Mouse (Mus musculus) liver, embryonic 14.5 days (tissue): ENCODE data around the gene Gm16253. TPM values are rescaled to one million over a fixed set of nuclear protein-coding genes. Genes with fewer than 3 reads are reported as not detected.

Experiments used
- ATAC-seq: fragments of 200-750 bp; cut with Nextera tagmentation; 2 replicates; pipeline ENCODE4 v1.8.0; 2017; ENCODE audit warnings: moderate number of reproducible peaks, mild to moderate bottlenecking, moderate library complexity; ENCODE audit not compliant: insufficient read depth
- DNase-seq, 3 experiments: peaks; one replicate each; pipeline ENCODE4 v3.0.0-alpha.2; 2012 to 2013; ENCODE audit warnings: low read depth in 3 of 3, low spot score in 3 of 3
- H3K27ac ChIP-seq: fragments of 300-500 bp; sonication (generic); 2 replicates; pipeline ENCODE4 v1.5.1; 2014; ENCODE audit warnings: moderate library complexity, mild to moderate bottlenecking, control low read depth, inconsistent platforms
- H3K27me3 ChIP-seq: fragments of 300-500 bp; sonication (generic); 2 replicates; pipeline ENCODE4 v1.6.1; 2014; ENCODE audit warnings: mild to moderate bottlenecking, low read length, moderate library complexity; ENCODE audit not compliant: control insufficient read depth, insufficient read depth
- H3K36me3 ChIP-seq: fragments of 300-500 bp; sonication (generic); replicated peaks from 2 replicates; pipeline ENCODE4 v1.6.1; 2014; ENCODE audit warnings: low read depth; ENCODE audit not compliant: control insufficient read depth, insufficient read depth
- H3K4me1 ChIP-seq, 2 experiments: fragments of 200-500 bp in 1 of 2; fragments of 300-500 bp in 1 of 2; sonication (generic) in 1 of 2; replicated peaks; 2 replicates each; pipeline ENCODE4 v1.6.1; 2012 to 2014; ENCODE audit warnings: antibody characterized with exemption in 1 of 2, inconsistent platforms in 1 of 2, low read length in 1 of 2; ENCODE audit not compliant: control insufficient read depth in 2 of 2, insufficient read depth in 2 of 2
- H3K4me2 ChIP-seq: fragments of 300-500 bp; sonication (generic); 2 replicates; pipeline ENCODE4 v1.6.1; 2014; ENCODE audit warnings: low read depth, mild to moderate bottlenecking, control low read depth, moderate library complexity
- H3K4me3 ChIP-seq, 2 experiments: fragments of 200-500 bp in 1 of 2; fragments of 300-500 bp in 1 of 2; sonication (generic) in 1 of 2; 2 replicates each; pipeline ENCODE4 v1.5.1; 2012 to 2014; ENCODE audit warnings: low read depth in 2 of 2, low read length in 2 of 2, mild to moderate bottlenecking in 2 of 2, control low read depth in 1 of 2, inconsistent platforms in 1 of 2, moderate library complexity in 1 of 2; ENCODE audit not compliant: insufficient read depth in 1 of 2
- H3K9ac ChIP-seq: fragments of 300-500 bp; sonication (generic); replicated peaks from 2 replicates; pipeline ENCODE4 v1.6.1; 2014; ENCODE audit warnings: mild to moderate bottlenecking, control low read depth, moderate library complexity
- H3K9me3 ChIP-seq: fragments of 300-500 bp; sonication (generic); 2 replicates; pipeline ENCODE4 v1.6.1; 2016; ENCODE audit warnings: low read length, mixed read lengths; ENCODE audit not compliant: control insufficient read depth
- CTCF ChIP-seq: IDR thresholded peaks from 2 replicates; pipeline ENCODE4 v1.5.1; 2016; ENCODE audit warnings: antibody characterized with exemption, low read depth, control low read depth
- EP300 ChIP-seq: IDR thresholded peaks from 2 replicates; pipeline ENCODE4 v1.6.1; 2016; ENCODE audit warnings: antibody characterized with exemption, low read depth
- whole genome bisulfite sequencing: fragments of 180-500 bp; shearing (Covaris S2); extraction: QIAGEN DNeasy Blood & Tissue Kit; methylation state at CpG from one replicate; pipeline ENCODE4 v1.1.7; 2014; ENCODE audit not compliant: insufficient replicate concordance; 5-methylcytosine and 5-hydroxymethylcytosine counted together
- polyA plus RNA-seq, 2 experiments: library from polyadenylated mRNA; depleted of rRNA in 1 of 2; stranded (reverse) in 1 of 2; unstranded in 1 of 2; fragments of >200 nt; fragmentation: Nextera tagmentation in 1 of 2; extraction: Ambion mirVana in 1 of 2; gene quantifications; 2 replicates each; pipeline versions ENCODE4 v1.2.1 to v1.2.3; 2012 to 2014

Gm16253 gene
- polyA plus RNA-seq, 2 experiments: not detected

GRCm38 (mm10) chr3:96599069-96599393, 22.2 kb downstream of the Gm16253 start:
- Histone ChIP-seq H3K4me1 (no peaks in the 10 kb centered on the region; a peak in 1 of 4 replicates), H3K36me3 (no peaks in the 10 kb centered on the region), H3K27ac (no peak overlapping the region), H3K27me3 (peaks cover 79% of the 10 kb centered on the region), H3K4me3 (no peak overlapping the region), H3K4me2 (no peak overlapping the region), H3K9me3 (no peaks in the 10 kb centered on the region), H3K9ac (no peak overlapping the region)
- TF ChIP-seq EP300 (no peak), CTCF (no peak)
- DNase-seq: no peak
- 40% methylated on average over 8 of the region's 8 CpGs for WGBS
- no peak for ATAC-seq

- peaks cover 79% of the 10 kb centered on the region for H3K27me3 ChIP-seq
- ATAC-seq: no peak
- 65% methylated on average over 3 of the region's 3 CpGs for WGBS
- DNase-seq: no peak
- no peaks in the 10 kb centered on the region for H3K36me3 ChIP-seq
- H3K4me3 ChIP-seq: no peak overlapping the region
- no peak for TF ChIP-seq EP300
- TF ChIP-seq CTCF: no peak
- H3K27ac ChIP-seq: no peak overlapping the region
- H3K4me1 ChIP-seq: no peaks in the 10 kb centered on the region; a peak in 1 of 4 replicates
- no peaks in the 10 kb centered on the region for H3K9me3 ChIP-seq
- no peak overlapping the region for H3K4me2 ChIP-seq
- H3K9ac ChIP-seq: no peak overlapping the region
These were observed 22.6 kb downstream of the Gm16253 start for GRCm38 (mm10) chr3:96599411-96599810.

GRCm38 (mm10) chr3:96600639-96601250, 24.0 kb downstream of the Gm16253 start, which contains the start of gene Lix1l:
TSS of gene Lix1l (plus strand) at chr3:96601149.
- TF ChIP-seq CTCF (no peak), EP300 (no peak)
- H3K36me3 ChIP-seq: no peaks in the 10 kb centered on the region
- DNase-seq: peak; percentile 68 to 77 (median 70)
- H3K4me1 ChIP-seq: no peaks in the 10 kb centered on the region
- no peak within 1 kb of the TSS for H3K27ac ChIP-seq
- H3K27me3 ChIP-seq: peaks cover 68% of the 10 kb centered on the region
- 1% methylated on average over 27 of the region's 27 CpGs for WGBS
- peak within 1 kb of the TSS; percentile 58 to 62 for H3K4me3 ChIP-seq
- peak within 1 kb of the TSS; percentile 47 for H3K9ac ChIP-seq
- no peaks in the 10 kb centered on the region for H3K9me3 ChIP-seq
- ATAC-seq: peak; percentile 93
- H3K4me2 ChIP-seq: peak within 1 kb of the TSS; percentile 77

GRCm38 (mm10) chr3:96601251-96601787, 24.5 kb downstream of the Gm16253 start:
- no peaks in the 10 kb centered on the region for H3K36me3 ChIP-seq
- no peak for DNase-seq
- no peaks in the 10 kb centered on the region for H3K4me1 ChIP-seq
- peak overlapping the region; percentile 47 for H3K9ac ChIP-seq
- H3K27ac ChIP-seq: no peak overlapping the region
- H3K4me2 ChIP-seq: peak overlapping the region; percentile 77
- peaks cover 62% of the 10 kb centered on the region for H3K27me3 ChIP-seq
- WGBS: 1% methylated on average over 36 of the region's 40 CpGs
- peak overlapping the region; percentile 58 to 62 for H3K4me3 ChIP-seq
- no peak for TF ChIP-seq EP300
- TF ChIP-seq CTCF: no peak
- ATAC-seq: peak; percentile 58
- H3K9me3 ChIP-seq: no peaks in the 10 kb centered on the region

GRCm38 (mm10) chr3:96601941-96602703, 25.3 kb downstream of the Gm16253 start:
- Histone ChIP-seq H3K36me3 (no peaks in the 10 kb centered on the region), H3K9ac (no peak overlapping the region), H3K4me1 (no peaks in the 10 kb centered on the region), H3K27me3 (peaks cover 54% of the 10 kb centered on the region), H3K27ac (no peak overlapping the region), H3K4me2 (peak overlapping the region; percentile 77), H3K4me3 (peak overlapping the region in 1 of 2 experiments; percentile 3; a peak in 1 of 4 replicates), H3K9me3 (no peaks in the 10 kb centered on the region)
- no peak for DNase-seq
- ATAC-seq: no peak
- WGBS: 51% methylated on average over 10 of the region's 10 CpGs
- TF ChIP-seq EP300 (no peak), CTCF (no peak)
